ENCODE assay signal across 15 mouse cellular contexts in the genomic region with DNA sequence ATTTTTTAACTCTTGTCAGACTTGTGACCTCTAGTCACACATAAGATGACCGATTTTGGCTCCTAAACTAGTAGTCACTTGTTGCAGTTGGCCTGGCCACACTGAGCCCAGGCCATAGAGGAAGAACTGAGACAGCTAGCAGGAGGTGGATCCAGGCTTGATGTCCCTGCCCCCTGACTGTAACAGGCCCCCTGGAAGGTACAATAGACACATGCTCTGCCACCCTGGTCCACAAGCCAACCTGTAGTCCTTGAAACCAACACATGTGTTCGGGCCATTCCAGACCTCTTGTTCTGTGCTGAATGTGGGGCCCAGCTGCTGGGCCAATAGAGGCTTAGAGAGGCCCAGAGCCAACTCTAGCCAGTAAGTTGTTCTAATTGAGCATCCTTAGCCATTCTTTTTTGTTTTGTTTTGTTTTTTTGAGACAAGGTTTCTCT. TPM values are rescaled to one million over a fixed set of nuclear protein-coding genes. Genes with fewer than 3 reads are reported as not detected.
DNase-seq lines count a peak whose midpoint lies in the region; ATAC-seq and TF ChIP-seq lines count a peak whose summit lies in the region.
"Had no signal": no experiment of that assay in that cellular context is flagged by ENCODE, and none has a peak within 500 bp of the region (broad histone marks: within the 10 kb centered on the region; RNA-seq: fewer than 3 reads in every experiment).

No protein-coding gene starts in this region.

- H3K4me2 ChIP-seq in embryonic facial prominence, embryonic 13.5 days = no peak overlapping the region
- H3K4me2 ChIP-seq in kidney, embryonic 14.5 days (replicated peaks; ENCODE audit: low read depth, low read length) = no peak overlapping the region
- no peak overlapping the region for H3K4me2 ChIP-seq in liver, embryonic 15.5 days
- H3K4me2 ChIP-seq in midbrain, embryonic 14.5 days (ENCODE audit: low read length) = no peak overlapping the region
- H3K4me2 ChIP-seq: embryonic facial prominence, embryonic 12.5 days; limb, embryonic 12.5 days; midbrain, embryonic 12.5 days had no signal

- no peak for ATAC-seq in embryonic facial prominence, embryonic 13.5 days (ENCODE audit: insufficient number of reproducible peaks, insufficient read depth, low FRiP score, low TSS enrichment, low read depth)
- no peak for ATAC-seq in kidney, embryonic 14.5 days (ENCODE audit: low FRiP score, low TSS enrichment)
- ATAC-seq in liver, embryonic 15.5 days (ENCODE audit: insufficient read depth) = no peak
- no peak for ATAC-seq in midbrain, embryonic 14.5 days (ENCODE audit: low FRiP score, low TSS enrichment)
- ATAC-seq: Patski had no signal

- H3K4me1 ChIP-seq in embryonic facial prominence, embryonic 13.5 days = peaks cover 27% of the 10 kb centered on the region
- peaks cover 39% of the 10 kb centered on the region for H3K4me1 ChIP-seq in embryonic facial prominence, embryonic 10.5 days
- H3K4me1 ChIP-seq in kidney, embryonic 14.5 days (ENCODE audit: control insufficient read depth, insufficient read depth, low read length) = peaks cover 39% of the 10 kb centered on the region
- H3K4me1 ChIP-seq in bone marrow macrophage, adult 2 months (ENCODE audit: control insufficient read depth, insufficient read depth, low read length) = peaks cover 29% of the 10 kb centered on the region
- H3K4me1 ChIP-seq in liver, embryonic 15.5 days (replicated peaks) = peaks cover 68% of the 10 kb centered on the region
- H3K4me1 ChIP-seq in midbrain, embryonic 14.5 days (ENCODE audit: control insufficient read depth, insufficient read depth, low read length) = peaks cover 19% of the 10 kb centered on the region

- no peak for TF ChIP-seq POLR2A in bone marrow macrophage, adult 2 months (IDR thresholded peaks at IDR 0.05; ENCODE audit: borderline replicate concordance, low read depth, low read length)

- peak overlapping the region; percentile 12; the same call in 1 of the 2 replicates for H3K9ac ChIP-seq in embryonic facial prominence, embryonic 13.5 days
- no peak overlapping the region for H3K9ac ChIP-seq in kidney, embryonic 14.5 days (ENCODE audit: low read depth, low read length)
- no peak overlapping the region for H3K9ac ChIP-seq in liver, embryonic 15.5 days
- no peak overlapping the region for H3K9ac ChIP-seq in midbrain, embryonic 14.5 days (replicated peaks; ENCODE audit: low read length)
- H3K9ac ChIP-seq: embryonic facial prominence, embryonic 12.5 days; limb, embryonic 12.5 days; midbrain, embryonic 12.5 days had no signal

- H3K4me3 ChIP-seq in embryonic facial prominence, embryonic 13.5 days = no peak overlapping the region
- no peak overlapping the region for H3K4me3 ChIP-seq in embryonic facial prominence, embryonic 10.5 days
- H3K4me3 ChIP-seq in kidney, embryonic 14.5 days (ENCODE audit: low read length) = no peak overlapping the region
- H3K4me3 ChIP-seq in bone marrow macrophage, adult 2 months (ENCODE audit: insufficient read depth, low read length) = no peak overlapping the region
- no peak overlapping the region for H3K4me3 ChIP-seq in liver, embryonic 15.5 days (replicated peaks)
- no peak overlapping the region for H3K4me3 ChIP-seq in midbrain, embryonic 14.5 days (replicated peaks; ENCODE audit: low read depth, low read length)
- H3K4me3 ChIP-seq: embryonic facial prominence, embryonic 12.5 days; limb, embryonic 12.5 days; midbrain, embryonic 12.5 days had no signal

- no peaks in the 10 kb centered on the region for H3K9me3 ChIP-seq in embryonic facial prominence, embryonic 13.5 days
- no peaks in the 10 kb centered on the region for H3K9me3 ChIP-seq in embryonic facial prominence, embryonic 10.5 days
- no peaks in the 10 kb centered on the region for H3K9me3 ChIP-seq in kidney, embryonic 14.5 days (ENCODE audit: control insufficient read depth, low read length)
- H3K9me3 ChIP-seq in liver, embryonic 15.5 days (replicated peaks) = no peaks in the 10 kb centered on the region
- no peaks in the 10 kb centered on the region for H3K9me3 ChIP-seq in midbrain, embryonic 14.5 days (ENCODE audit: control insufficient read depth, low read length)
- H3K9me3 ChIP-seq: embryonic facial prominence, embryonic 12.5 days; limb, embryonic 12.5 days; midbrain, embryonic 12.5 days had no signal

- H3K27ac ChIP-seq in embryonic facial prominence, embryonic 13.5 days = peak overlapping the region; percentile 28; the same call in 1 of the 2 replicates
- H3K27ac ChIP-seq in embryonic facial prominence, embryonic 10.5 days (replicated peaks) = no peak overlapping the region
- peak overlapping the region; percentile 99 for H3K27ac ChIP-seq in kidney, embryonic 14.5 days (ENCODE audit: low read depth, low read length)
- peak overlapping the region; percentile 99 for H3K27ac ChIP-seq in bone marrow macrophage, adult 2 months (ENCODE audit: insufficient read depth, low read depth, low read length)
- peak overlapping the region; percentile 100 for H3K27ac ChIP-seq in liver, embryonic 15.5 days (replicated peaks)
- H3K27ac ChIP-seq in midbrain, embryonic 14.5 days (replicated peaks; ENCODE audit: low read depth, low read length) = no peak overlapping the region
- H3K27ac ChIP-seq: limb, embryonic 12.5 days; midbrain, embryonic 12.5 days had no signal

- H3K36me3 ChIP-seq in embryonic facial prominence, embryonic 13.5 days = peaks cover 15% of the 10 kb centered on the region
- H3K36me3 ChIP-seq in embryonic facial prominence, embryonic 10.5 days (replicated peaks) = peaks cover 25% of the 10 kb centered on the region
- peaks cover 3% of the 10 kb centered on the region for H3K36me3 ChIP-seq in kidney, embryonic 14.5 days (ENCODE audit: control insufficient read depth, insufficient read depth, low read length)
- H3K36me3 ChIP-seq in liver, embryonic 15.5 days (replicated peaks) = peaks cover 12% of the 10 kb centered on the region
- H3K36me3 ChIP-seq in midbrain, embryonic 14.5 days (ENCODE audit: control insufficient read depth, insufficient read depth, low read length) = peaks cover 16% of the 10 kb centered on the region

- 79% methylated on average over 2 of the region's 2 CpGs for WGBS in embryonic facial prominence, embryonic 13.5 days
- 81% methylated on average over 2 of the region's 2 CpGs for WGBS in embryonic facial prominence, embryonic 10.5 days
- WGBS in kidney, embryonic 14.5 days = 67% methylated on average over 2 of the region's 2 CpGs
- 56% methylated on average over 2 of the region's 2 CpGs for WGBS in liver, embryonic 15.5 days (ENCODE audit: insufficient replicate concordance)
- 71% methylated on average over 2 of the region's 2 CpGs for WGBS in midbrain, embryonic 14.5 days

- H3K27me3 ChIP-seq in embryonic facial prominence, embryonic 13.5 days = no peaks in the 10 kb centered on the region
- no peaks in the 10 kb centered on the region for H3K27me3 ChIP-seq in embryonic facial prominence, embryonic 10.5 days (replicated peaks; ENCODE audit: low read depth, poor library complexity, severe bottlenecking)
- H3K27me3 ChIP-seq in kidney, embryonic 14.5 days (ENCODE audit: control insufficient read depth, insufficient read depth, low read length) = no peaks in the 10 kb centered on the region
- no peaks in the 10 kb centered on the region for H3K27me3 ChIP-seq in liver, embryonic 15.5 days
- H3K27me3 ChIP-seq in midbrain, embryonic 14.5 days (ENCODE audit: control insufficient read depth, insufficient read depth, low read length) = no peaks in the 10 kb centered on the region
- H3K27me3 ChIP-seq: embryonic facial prominence, embryonic 12.5 days; limb, embryonic 12.5 days; midbrain, embryonic 12.5 days; Patski had no signal

- DNase-seq in embryonic facial prominence, embryonic 10.5 days (ENCODE audit: low spot score) = no peak
- DNase-seq in kidney, adult 9 months = no peak
- no peak for DNase-seq in layer of hippocampus, adult 11-12 months (ENCODE audit: low spot score)
- DNase-seq in midbrain, embryonic 14.5 days = no peak
- DNase-seq: cerebellum, adult 2 months; spleen, adult 18-20 months; thymus, postnatal 4 days had no signal

- TF ChIP-seq CTCF in bone marrow macrophage, adult 2 months (IDR thresholded peaks at IDR 0.05; ENCODE audit: low read depth, low read length) = no peak

RNA-seq across cellular contexts. Expression of a gene that starts 2.4 kb away (rescaled TPM):
- 78.3 and 86.3 TPM in 2 replicates for polyA plus RNA-seq in embryonic facial prominence, embryonic 13.5 days (2015; fragmentation: Nextera tagmentation; extraction: Ambion mirVana)
- 118 and 119 TPM in 2 replicates for polyA plus RNA-seq in embryonic facial prominence, embryonic 10.5 days (2016; fragmentation: Nextera tagmentation; extraction: Ambion mirVana)
- polyA plus RNA-seq in kidney, embryonic 14.5 days (2014; fragmentation: Nextera tagmentation; extraction: Ambion mirVana) = 68.1 and 99.2 TPM in 2 replicates
- 107 and 117 TPM in 2 replicates for polyA plus RNA-seq in bone marrow macrophage, adult 2 months (2012; ENCODE audit: insufficient read depth, insufficient read length, missing spikeins)
- 74.9 and 84.6 TPM in 2 replicates for polyA plus RNA-seq in liver, embryonic 15.5 days (2015; fragmentation: Nextera tagmentation; extraction: Ambion mirVana)
- 46.7 and 54.2 TPM in 2 replicates for polyA plus RNA-seq in midbrain, embryonic 14.5 days (2014; fragmentation: Nextera tagmentation; extraction: Ambion mirVana)

RNA-seq across cellular contexts. Expression of a gene that starts 21.5 kb away (rescaled TPM):
- 45.8 and 46.3 TPM in 2 replicates for polyA plus RNA-seq in embryonic facial prominence, embryonic 13.5 days (2015; fragmentation: Nextera tagmentation; extraction: Ambion mirVana)
- polyA plus RNA-seq in embryonic facial prominence, embryonic 10.5 days (2016; fragmentation: Nextera tagmentation; extraction: Ambion mirVana) = 54.4 and 54.7 TPM in 2 replicates
- polyA plus RNA-seq in kidney, embryonic 14.5 days (2014; fragmentation: Nextera tagmentation; extraction: Ambion mirVana) = 23.3 and 34.4 TPM in 2 replicates
- polyA plus RNA-seq in bone marrow macrophage, adult 2 months (2012; ENCODE audit: insufficient read depth, insufficient read length, missing spikeins) = 53.3 and 53.8 TPM in 2 replicates
- polyA plus RNA-seq in liver, embryonic 15.5 days (2015; fragmentation: Nextera tagmentation; extraction: Ambion mirVana) = 28.0 and 31.6 TPM in 2 replicates
- polyA plus RNA-seq in midbrain, embryonic 14.5 days (2014; fragmentation: Nextera tagmentation; extraction: Ambion mirVana) = 45.2 and 47.3 TPM in 2 replicates

RNA-seq across cellular contexts. Expression of a gene that starts 21.7 kb away (rescaled TPM):
- polyA plus RNA-seq in embryonic facial prominence, embryonic 13.5 days (2015; fragmentation: Nextera tagmentation; extraction: Ambion mirVana) = 24.0 and 29.2 TPM in 2 replicates
- polyA plus RNA-seq in embryonic facial prominence, embryonic 10.5 days (2016; fragmentation: Nextera tagmentation; extraction: Ambion mirVana) = 10.5 and 10.8 TPM in 2 replicates
- 8.5 and 14.6 TPM in 2 replicates for polyA plus RNA-seq in kidney, embryonic 14.5 days (2014; fragmentation: Nextera tagmentation; extraction: Ambion mirVana)
- polyA plus RNA-seq in bone marrow macrophage, adult 2 months (2012; ENCODE audit: insufficient read depth, insufficient read length, missing spikeins) = 11.0 and 25.2 TPM in 2 replicates
- polyA plus RNA-seq in liver, embryonic 15.5 days (2015; fragmentation: Nextera tagmentation; extraction: Ambion mirVana) = 7.1 and 8.1 TPM in 2 replicates
- 22.4 and 25.1 TPM in 2 replicates for polyA plus RNA-seq in midbrain, embryonic 14.5 days (2014; fragmentation: Nextera tagmentation; extraction: Ambion mirVana)

RNA-seq across cellular contexts. Expression of a gene that starts 23.4 kb away (rescaled TPM):
- 76.8 and 82.4 TPM in 2 replicates for polyA plus RNA-seq in embryonic facial prominence, embryonic 13.5 days (2015; fragmentation: Nextera tagmentation; extraction: Ambion mirVana)
- 83.2 and 84.8 TPM in 2 replicates for polyA plus RNA-seq in embryonic facial prominence, embryonic 10.5 days (2016; fragmentation: Nextera tagmentation; extraction: Ambion mirVana)
- polyA plus RNA-seq in kidney, embryonic 14.5 days (2014; fragmentation: Nextera tagmentation; extraction: Ambion mirVana) = 63.4 and 80.2 TPM in 2 replicates
- polyA plus RNA-seq in bone marrow macrophage, adult 2 months (2012; ENCODE audit: insufficient read depth, insufficient read length, missing spikeins) = 20.9 and 22.7 TPM in 2 replicates
- polyA plus RNA-seq in liver, embryonic 15.5 days (2015; fragmentation: Nextera tagmentation; extraction: Ambion mirVana) = 14.4 and 15.9 TPM in 2 replicates
- polyA plus RNA-seq in midbrain, embryonic 14.5 days (2014; fragmentation: Nextera tagmentation; extraction: Ambion mirVana) = 80.1 and 88.8 TPM in 2 replicates

RNA-seq across cellular contexts. Expression of a gene that starts 57.6 kb away (rescaled TPM):
- 131 and 169 TPM in 2 replicates for polyA plus RNA-seq in embryonic facial prominence, embryonic 13.5 days (2015; fragmentation: Nextera tagmentation; extraction: Ambion mirVana)
- 198 TPM in 2 replicates for polyA plus RNA-seq in embryonic facial prominence, embryonic 10.5 days (2016; fragmentation: Nextera tagmentation; extraction: Ambion mirVana)
- 127 and 134 TPM in 2 replicates for polyA plus RNA-seq in kidney, embryonic 14.5 days (2014; fragmentation: Nextera tagmentation; extraction: Ambion mirVana)
- polyA plus RNA-seq in bone marrow macrophage, adult 2 months (2012; ENCODE audit: insufficient read depth, insufficient read length, missing spikeins) = 87.3 and 98.4 TPM in 2 replicates
- polyA plus RNA-seq in liver, embryonic 15.5 days (2015; fragmentation: Nextera tagmentation; extraction: Ambion mirVana) = 49.7 and 60.4 TPM in 2 replicates
- 74.1 and 98.5 TPM in 2 replicates for polyA plus RNA-seq in midbrain, embryonic 14.5 days (2014; fragmentation: Nextera tagmentation; extraction: Ambion mirVana)

Comparison
In these comparisons a context has a peak if more than half of its experiments do, and no peak if none do; other contexts are left out.
1. H3K27ac ChIP-seq: peak in embryonic facial prominence, embryonic 13.5 days (single experiment), kidney, embryonic 14.5 days (single experiment), bone marrow macrophage, adult 2 months (single experiment) and liver, embryonic 15.5 days (single experiment); none in embryonic facial prominence, embryonic 10.5 days (single experiment) and midbrain, embryonic 14.5 days (single experiment).